Mouse (Mus musculus) hindbrain, embryonic 15.5 days (tissue): ENCODE data around the gene Syna. TPM values are rescaled to one million over a fixed set of nuclear protein-coding genes. Genes with fewer than 3 reads are reported as not detected.
A peak's percentile ranks its signal among the peaks of the same experiment; 100 is the strongest.

ENCODE experiments used
- ATAC-seq: fragments of 200-750 bp; cut with Nextera tagmentation; 2 replicates; pipeline ENCODE4 v1.8.0; 2017; ENCODE audit warnings: low read depth, moderate number of reproducible peaks, moderate TSS enrichment; ENCODE audit not compliant: low FRiP score
- H3K27ac ChIP-seq: fragments of 300-500 bp; sonication (generic); replicated peaks from 2 replicates; pipeline ENCODE4 v1.5.1; 2015; ENCODE audit warnings: mild to moderate bottlenecking, inconsistent platforms
- H3K27me3 ChIP-seq: fragments of 300-500 bp; sonication (generic); 2 replicates; pipeline ENCODE4 v1.6.1; 2015; ENCODE audit warnings: control low read depth, inconsistent platforms
- H3K36me3 ChIP-seq: fragments of 300-500 bp; sonication (generic); 2 replicates; pipeline ENCODE4 v1.6.1; 2015; ENCODE audit warnings: control low read depth, inconsistent platforms
- H3K4me1 ChIP-seq: fragments of 300-500 bp; sonication (generic); replicated peaks from 2 replicates; pipeline ENCODE4 v1.6.1; 2015; ENCODE audit warnings: control low read depth, inconsistent platforms
- H3K4me2 ChIP-seq: fragments of 300-500 bp; sonication (generic); 2 replicates; pipeline ENCODE4 v1.6.1; 2015; ENCODE audit warnings: moderate library complexity, mild to moderate bottlenecking, inconsistent platforms
- H3K4me3 ChIP-seq: fragments of 300-500 bp; sonication (generic); 2 replicates; pipeline ENCODE4 v1.5.1; 2015; ENCODE audit warnings: mild to moderate bottlenecking, inconsistent platforms
- H3K9ac ChIP-seq: fragments of 300-500 bp; sonication (generic); 2 replicates; pipeline ENCODE4 v1.6.1; 2015; ENCODE audit warnings: inconsistent platforms
- H3K9me3 ChIP-seq: fragments of 300-500 bp; sonication (generic); 2 replicates; pipeline ENCODE4 v1.6.1; 2016; ENCODE audit warnings: control low read depth, inconsistent platforms
- WGBS: fragments of 180-500 bp; shearing (Covaris S2); methylation state at CpG from one replicate; pipeline ENCODE4 v1.1.7; 2015; 5-methylcytosine and 5-hydroxymethylcytosine counted together
- polyA plus RNA-seq: library from polyadenylated mRNA; unstranded; fragments of >200 nt; fragmentation: Nextera tagmentation; extraction: Ambion mirVana; gene quantifications from 2 replicates; pipeline ENCODE4 v1.2.1, GENCODE M21; 2015

Gene Syna
- polyA plus RNA-seq, 1 experiment from 2014 or later, result 0.88 TPM

- H3K9ac ChIP-seq, result no peak overlapping the region
- 85% methylated on average over 16 of the region's 16 CpGs for WGBS
- no peak overlapping the region for H3K4me3 ChIP-seq
- H3K27me3 ChIP-seq, result no peaks in the 10 kb centered on the region
- H3K4me1 ChIP-seq, result peaks cover 3% of the 10 kb centered on the region
- H3K4me2 ChIP-seq, result no peak overlapping the region
- H3K9me3 ChIP-seq, result no peaks in the 10 kb centered on the region
- no peak overlapping the region for H3K27ac ChIP-seq
- ATAC-seq, result no peak
- no peaks in the 10 kb centered on the region for H3K36me3 ChIP-seq
These were observed 640 bp upstream of the Syna start for GRCm38 (mm10) chr5:134560450-134561171.

GRCm38 (mm10) chr5:134555463-134556164 is 4.4 kb downstream of the Syna start:
- WGBS, result 12% methylated on average over 20 of the region's 20 CpGs
- Histone ChIP-seq H3K27me3 (no peaks in the 10 kb centered on the region), H3K9ac (no peak overlapping the region), H3K27ac (no peak overlapping the region), H3K4me3 (no peak overlapping the region), H3K9me3 (no peaks in the 10 kb centered on the region), H3K4me1 (peaks cover 24% of the 10 kb centered on the region), H3K4me2 (peak overlapping the region; percentile 38), H3K36me3 (no peaks in the 10 kb centered on the region)
- ATAC-seq, result no peak

- no peak overlapping the region for H3K27ac ChIP-seq
- H3K36me3 ChIP-seq, result no peaks in the 10 kb centered on the region
- no peak overlapping the region for H3K4me2 ChIP-seq
- no peaks in the 10 kb centered on the region for H3K27me3 ChIP-seq
- no peak overlapping the region for H3K9ac ChIP-seq
- ATAC-seq, result no peak
- WGBS, result 82% methylated on average over 5 of the region's 5 CpGs
- peaks cover 40% of the 10 kb centered on the region for H3K4me1 ChIP-seq
- no peaks in the 10 kb centered on the region for H3K9me3 ChIP-seq
- no peak overlapping the region for H3K4me3 ChIP-seq
These were observed 5.9 kb downstream of the Syna start for GRCm38 (mm10) chr5:134553951-134554546.

GRCm38 (mm10) chr5:134552110-134552972 is 7.6 kb downstream of the Syna start, which contains the start of gene Clip2:
Gene Clip2 (minus strand): TSS chr5:134552434.
- peaks cover 57% of the 10 kb centered on the region for H3K4me1 ChIP-seq
- under 1% methylated on average over 58 of the region's 61 CpGs for whole genome bisulfite sequencing

GRCm38 (mm10) chr5:134551233-134552109 is 8.5 kb downstream of the Syna start:
- H3K27me3 ChIP-seq, result no peaks in the 10 kb centered on the region
- peaks cover 65% of the 10 kb centered on the region for H3K4me1 ChIP-seq
- no peaks in the 10 kb centered on the region for H3K9me3 ChIP-seq
- H3K27ac ChIP-seq, result peak overlapping the region; percentile 99
- H3K4me3 ChIP-seq, result peak overlapping the region; percentile 96
- peak; percentile 25 for ATAC-seq
- H3K4me2 ChIP-seq, result peak overlapping the region; percentile 93
- WGBS, result under 1% methylated on average over 45 of the region's 52 CpGs
- H3K36me3 ChIP-seq, result no peaks in the 10 kb centered on the region
- H3K9ac ChIP-seq, result peak overlapping the region; percentile 99

More at GRCm38 (mm10) chr5:134552110-134552972, 7.6 kb downstream of the Syna start, which contains the start of gene Clip2:
- ATAC-seq, result peak; percentile 92
- Histone ChIP-seq H3K27me3 (no peaks in the 10 kb centered on the region), H3K4me3 (peak within 1 kb of the TSS; percentile 96), H3K36me3 (no peaks in the 10 kb centered on the region), H3K27ac (peak within 1 kb of the TSS; percentile 99), H3K4me2 (peak within 1 kb of the TSS; percentile 93), H3K9me3 (no peaks in the 10 kb centered on the region), H3K9ac (peak within 1 kb of the TSS; percentile 99)

- Histone ChIP-seq H3K4me1 (peaks cover 69% of the 10 kb centered on the region), H3K9me3 (no peaks in the 10 kb centered on the region), H3K27ac (peak overlapping the region; percentile 99), H3K4me3 (peak overlapping the region; percentile 96), H3K4me2 (peak overlapping the region; percentile 93), H3K36me3 (no peaks in the 10 kb centered on the region), H3K27me3 (no peaks in the 10 kb centered on the region), H3K9ac (peak overlapping the region; percentile 99)
- ATAC-seq, result no peak
- 5% methylated on average over 6 of the region's 6 CpGs for WGBS
These were observed 9.1 kb downstream of the Syna start for GRCm38 (mm10) chr5:134550836-134551232.

- H3K9ac ChIP-seq, result 0 out of 2 replicates have a peak overlapping the region, but pooled peaks have one; percentile 8
- H3K27ac ChIP-seq, result no peak overlapping the region
- ATAC-seq, result no peak
- WGBS, result 85% methylated on average over 3 of the region's 3 CpGs
- no peaks in the 10 kb centered on the region for H3K36me3 ChIP-seq
- H3K4me2 ChIP-seq, result peak overlapping the region; percentile 93
- H3K9me3 ChIP-seq, result no peaks in the 10 kb centered on the region
- H3K27me3 ChIP-seq, result no peaks in the 10 kb centered on the region
- H3K4me3 ChIP-seq, result peak overlapping the region; percentile 96
- peaks cover 64% of the 10 kb centered on the region for H3K4me1 ChIP-seq
These were observed 10.3 kb downstream of the Syna start for GRCm38 (mm10) chr5:134549640-134550168.

GRCm38 (mm10) chr5:134548306-134548705 is 11.7 kb downstream of the Syna start:
- Histone ChIP-seq H3K27me3 (no peaks in the 10 kb centered on the region), H3K9ac (no peak overlapping the region), H3K9me3 (no peaks in the 10 kb centered on the region), H3K4me3 (no peak overlapping the region), H3K36me3 (no peaks in the 10 kb centered on the region), H3K27ac (no peak overlapping the region), H3K4me1 (peaks cover 68% of the 10 kb centered on the region), H3K4me2 (0 out of 2 replicates have a peak overlapping the region, but pooled peaks have one; percentile 93)
- no peak for ATAC-seq
- 37% methylated on average over 5 of the region's 5 CpGs for WGBS

- Histone ChIP-seq H3K27me3 (no peaks in the 10 kb centered on the region), H3K27ac (no peak overlapping the region), H3K4me2 (no peak overlapping the region), H3K4me1 (peaks cover 72% of the 10 kb centered on the region), H3K9ac (no peak overlapping the region), H3K36me3 (no peaks in the 10 kb centered on the region), H3K4me3 (no peak overlapping the region), H3K9me3 (no peaks in the 10 kb centered on the region)
- 81% methylated on average over 7 of the region's 7 CpGs for WGBS
- ATAC-seq, result no peak
These were observed 13.2 kb downstream of the Syna start for GRCm38 (mm10) chr5:134546790-134547189.

- Histone ChIP-seq H3K4me2 (no peak overlapping the region), H3K4me1 (peaks cover 75% of the 10 kb centered on the region), H3K27me3 (no peaks in the 10 kb centered on the region), H3K4me3 (no peak overlapping the region), H3K9me3 (no peaks in the 10 kb centered on the region), H3K9ac (no peak overlapping the region), H3K36me3 (no peaks in the 10 kb centered on the region), H3K27ac (no peak overlapping the region)
- no peak for ATAC-seq
- WGBS, result 54% methylated on average over 3 of the region's 3 CpGs
These were observed 14.7 kb downstream of the Syna start for GRCm38 (mm10) chr5:134545242-134545629.
